Mouse (Mus musculus): ENCODE measurements around the gene Slc51a.

DNA sequence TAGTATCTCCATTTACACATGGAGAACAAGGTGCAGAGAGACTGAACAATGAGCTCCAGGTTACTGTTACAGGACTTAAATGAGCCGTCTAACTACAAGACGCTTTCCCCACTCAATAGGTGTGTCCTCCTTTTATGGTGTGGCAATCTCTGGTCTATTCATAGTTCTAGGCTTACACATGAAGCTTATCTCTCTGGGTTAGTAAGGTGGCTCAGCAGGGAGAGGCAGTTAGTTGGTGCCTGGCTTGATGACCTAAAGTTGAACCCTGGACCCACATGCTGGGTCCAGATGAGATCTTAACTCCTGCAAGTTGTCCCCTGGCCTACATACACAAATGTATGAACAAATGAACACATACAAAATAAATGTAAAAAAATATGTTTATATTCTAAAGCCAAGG is 24.3 kb downstream of the Slc51a start:
- TF ChIP-seq CTCF (IDR thresholded peaks at IDR 0.05; ENCODE audit: borderline replicate concordance, extremely low read depth, insufficient read depth, insufficient read length) (no peak), POLR2A (IDR thresholded peaks at IDR 0.05; ENCODE audit: borderline replicate concordance, extremely low read depth, insufficient read depth, insufficient read length, poor library complexity, severe bottlenecking) (no peak)
